Mouse (Mus musculus) testis, adult 2 months (tissue): ENCODE measurements around the gene Rhov. TPM values are rescaled to one million over a fixed set of nuclear protein-coding genes. Genes with fewer than 3 reads are reported as not detected.

Experiments used
- H3K27ac ChIP-seq: fragments of 200-500 bp; 2 replicates; pipeline ENCODE4 v1.5.1; 2012; ENCODE audit warnings: low read depth, low read length; ENCODE audit not compliant: control insufficient read depth, insufficient read depth
- H3K27me3 ChIP-seq: fragments of 200-500 bp; 2 replicates; pipeline ENCODE4 v1.6.1; 2012; ENCODE audit warnings: mild to moderate bottlenecking, low read length, moderate library complexity; ENCODE audit not compliant: control insufficient read depth, insufficient read depth
- H3K36me3 ChIP-seq: fragments of 200-500 bp; 2 replicates; pipeline ENCODE4 v1.6.1; 2012; ENCODE audit warnings: mild to moderate bottlenecking, low read length; ENCODE audit not compliant: control insufficient read depth, insufficient read depth
- H3K4me1 ChIP-seq: fragments of 200-500 bp; 2 replicates; pipeline ENCODE4 v1.6.1; 2012; ENCODE audit warnings: low read length; ENCODE audit not compliant: control insufficient read depth, insufficient read depth
- H3K4me3 ChIP-seq: fragments of 200-500 bp; 2 replicates; pipeline ENCODE4 v1.5.1; 2012; ENCODE audit warnings: low read depth, mild to moderate bottlenecking, low read length, moderate library complexity, mixed read lengths; ENCODE audit not compliant: control insufficient read depth
- CTCF ChIP-seq: fragments of 200-500 bp; IDR thresholded peaks from 2 replicates; pipeline ENCODE4 v1.5.1; 2012; ENCODE audit warnings: low read depth, mild to moderate bottlenecking, inconsistent platforms, low read length, moderate library complexity; ENCODE audit not compliant: control insufficient read depth, insufficient read depth, insufficient replicate concordance
- POLR2A ChIP-seq: fragments of 200-500 bp; IDR thresholded peaks from 2 replicates; pipeline ENCODE4 v1.6.1; 2012; ENCODE audit warnings: low read depth, mild to moderate bottlenecking, inconsistent platforms, low read length, moderate library complexity; ENCODE audit not compliant: control insufficient read depth
- polyA plus RNA-seq: library from polyadenylated mRNA; depleted of rRNA; stranded (reverse); fragments of >200 nt; gene quantifications from 2 replicates; pipeline ENCODE4 v1.2.3, GENCODE M21; 2012

The Rhov gene
- polyA plus RNA-seq, 1 experiment: 11.9 TPM

GRCm38 (mm10) chr2:119292281-119292680, 21.2 kb upstream of the Rhov start:
- peaks cover 1% of the 10 kb centered on the region for H3K36me3 ChIP-seq
- TF ChIP-seq POLR2A (no peak), CTCF (no peak)

DNA sequence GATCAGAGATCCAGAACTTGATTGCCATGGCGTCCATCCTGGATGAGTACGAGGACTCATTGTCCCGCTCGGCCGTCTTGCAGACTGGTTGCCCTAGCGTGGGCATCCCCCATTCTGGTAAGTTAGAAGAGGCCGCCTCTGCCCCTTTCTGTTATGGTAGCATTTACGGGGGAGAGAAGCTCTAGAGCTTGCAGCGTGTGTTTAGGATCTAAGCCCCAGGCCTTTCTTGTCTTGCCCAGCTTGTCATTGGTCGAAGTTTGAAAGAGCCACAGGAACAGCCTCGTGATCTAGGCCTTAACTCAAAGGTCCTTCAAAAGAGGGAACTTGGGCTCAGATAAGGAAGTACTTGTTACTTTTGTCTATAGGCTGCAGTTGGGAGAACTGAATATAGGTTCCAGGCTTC, 17.9 kb upstream of the Rhov start:
- H3K4me1 ChIP-seq: peaks cover 10% of the 10 kb centered on the region
- peak overlapping the region; percentile 97 for H3K4me3 ChIP-seq
- peak overlapping the region; percentile 89 for H3K27ac ChIP-seq

More at GRCm38 (mm10) chr2:119292281-119292680, 21.2 kb upstream of the Rhov start:
- Histone ChIP-seq H3K4me1 (peaks cover 8% of the 10 kb centered on the region), H3K27ac (no peak overlapping the region), H3K4me3 (no peak overlapping the region), H3K27me3 (no peaks in the 10 kb centered on the region)

DNA sequence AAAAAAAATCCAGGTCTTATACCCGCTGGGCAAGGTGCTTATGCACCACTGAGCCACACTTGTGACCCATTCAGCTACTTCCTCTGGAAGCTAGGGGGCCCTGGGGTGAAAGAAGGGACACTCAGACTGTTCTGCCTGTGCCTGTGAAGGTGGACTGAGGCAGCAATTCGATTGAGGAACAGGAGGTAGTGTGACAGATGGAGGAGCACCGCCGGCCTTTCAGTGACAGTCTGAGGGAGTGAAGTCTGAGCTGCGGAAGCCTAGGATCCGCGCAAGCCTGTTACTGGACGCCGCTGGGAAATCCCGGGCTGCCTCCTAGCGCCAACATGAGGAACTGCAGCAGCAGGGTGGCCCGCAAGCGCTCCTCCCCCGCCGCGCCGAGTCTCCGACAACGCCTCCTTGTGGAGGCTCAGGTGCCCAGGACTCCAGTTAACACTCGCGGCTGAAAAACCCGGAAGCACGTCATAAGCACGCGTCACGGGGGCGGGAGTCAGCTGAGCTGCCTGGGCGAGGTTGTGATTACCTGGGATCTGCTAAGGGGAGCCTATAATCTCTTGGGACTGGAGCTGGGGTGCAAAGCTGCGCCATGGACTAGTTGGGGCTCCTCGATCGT, 17.3 kb upstream of the Rhov start, which contains the start of gene Vps18:
Vps18 (plus strand) TSS at position 471 of the 613 bp plus-strand sequence.
- Histone ChIP-seq H3K27ac (peak within 1 kb of the TSS; percentile 89), H3K4me1 (peaks cover 10% of the 10 kb centered on the region), H3K27me3 (no peaks in the 10 kb centered on the region), H3K36me3 (no peaks in the 10 kb centered on the region; the same call in none of the 2 replicates), H3K4me3 (peak within 1 kb of the TSS; percentile 97)
- peak; percentile 89; the same call in 1 of the 2 replicates for TF ChIP-seq CTCF
- TF ChIP-seq POLR2A: peak; percentile 83

More for the DNA sequence above, 17.9 kb upstream of the Rhov start:
- H3K27me3 ChIP-seq: no peaks in the 10 kb centered on the region
- no peaks in the 10 kb centered on the region; the same call in none of the 2 replicates for H3K36me3 ChIP-seq
- TF ChIP-seq POLR2A: no peak
- TF ChIP-seq CTCF: no peak

DNA sequence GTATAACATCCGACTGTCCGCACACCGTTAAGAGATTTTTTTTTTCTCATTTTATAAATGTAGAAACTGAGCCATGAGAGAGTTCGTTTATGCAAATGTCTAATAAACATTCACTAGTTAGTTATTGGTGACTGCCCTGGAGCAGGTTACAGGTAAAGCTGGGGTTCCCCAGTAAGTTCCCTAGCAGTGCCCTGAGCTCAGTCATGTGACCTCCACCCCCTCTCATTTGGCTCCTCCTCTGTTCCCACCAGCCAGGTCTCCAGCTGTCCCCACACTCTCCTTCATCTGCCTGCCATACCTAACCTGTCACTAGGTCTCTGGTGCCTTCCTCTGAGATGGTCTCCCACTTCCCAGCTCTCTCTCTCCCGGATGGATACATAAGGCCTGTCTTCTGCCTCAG, 16.3 kb upstream of the Rhov start:
- Histone ChIP-seq H3K36me3 (no peaks in the 10 kb centered on the region; the same call in 1 of the 2 replicates), H3K27me3 (no peaks in the 10 kb centered on the region)

GRCm38 (mm10) chr2:119281899-119282565, 11.0 kb upstream of the Rhov start:
- TF ChIP-seq POLR2A (no peak), CTCF (no peak)
- Histone ChIP-seq H3K4me3 (no peak overlapping the region), H3K36me3 (no peaks in the 10 kb centered on the region), H3K4me1 (peaks cover 4% of the 10 kb centered on the region; the same call in 1 of the 2 replicates), H3K27me3 (no peaks in the 10 kb centered on the region), H3K27ac (no peak overlapping the region)

More for the DNA sequence above, 16.3 kb upstream of the Rhov start:
- TF ChIP-seq CTCF: no peak
- no peak for TF ChIP-seq POLR2A
- H3K27ac ChIP-seq: no peak overlapping the region; the same call in 1 of the 2 replicates
- H3K4me3 ChIP-seq: peak overlapping the region; percentile 97
- H3K4me1 ChIP-seq: peaks cover 10% of the 10 kb centered on the region

GRCm38 (mm10) chr2:119277810-119278209, 6.7 kb upstream of the Rhov start:
- H3K4me3 ChIP-seq: peak overlapping the region; percentile 93

DNA sequence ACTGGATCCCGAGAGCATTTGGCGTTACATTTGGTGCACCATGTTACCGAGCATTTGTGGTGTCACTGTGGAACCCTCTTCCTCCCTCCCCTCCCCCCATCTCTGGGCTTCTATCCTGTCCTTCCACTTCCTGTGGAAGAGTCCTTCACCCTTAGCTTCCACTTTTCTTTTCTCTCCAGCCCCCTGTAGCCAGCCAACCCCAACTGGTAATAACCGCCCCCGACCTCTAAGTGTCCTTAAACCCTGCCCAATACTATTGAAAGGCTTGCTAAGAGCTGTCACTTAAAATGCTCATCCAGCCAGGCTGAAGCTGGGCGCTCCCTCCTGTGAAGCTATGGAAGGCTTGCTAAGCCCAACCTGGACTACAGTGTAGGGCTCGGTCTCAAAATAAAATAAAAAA, 5.9 kb upstream of the Rhov start:
- Histone ChIP-seq H3K36me3 (no peaks in the 10 kb centered on the region), H3K27me3 (no peaks in the 10 kb centered on the region), H3K4me1 (peaks cover 5% of the 10 kb centered on the region; the same call in 1 of the 2 replicates), H3K27ac (0 out of 2 replicates have a peak overlapping the region, but pooled peaks have one; percentile 21), H3K4me3 (peak overlapping the region; percentile 93)
- no peak for TF ChIP-seq CTCF
- no peak for TF ChIP-seq POLR2A

More at GRCm38 (mm10) chr2:119277810-119278209, 6.7 kb upstream of the Rhov start:
- Histone ChIP-seq H3K4me1 (peaks cover 5% of the 10 kb centered on the region; the same call in 1 of the 2 replicates), H3K36me3 (no peaks in the 10 kb centered on the region), H3K27me3 (no peaks in the 10 kb centered on the region), H3K27ac (peak overlapping the region; percentile 79)
- TF ChIP-seq CTCF: no peak
- peak; percentile 96 for TF ChIP-seq POLR2A
